Mouse (Mus musculus) stomach, postnatal 0 days (tissue): ENCODE measurements around the gene Ints7. TPM values are rescaled to one million over a fixed set of nuclear protein-coding genes. Genes with fewer than 3 reads are reported as not detected.
A peak's percentile ranks its signal among the peaks of the same experiment; 100 is the strongest.

Source experiments
- ATAC-seq: fragments of 200-750 bp; cut with Nextera tagmentation; 2 replicates; pipeline ENCODE4 v1.8.0; 2017; ENCODE audit not compliant: low FRiP score, low TSS enrichment
- DNase-seq: peaks from one replicate; pipeline ENCODE4 v3.0.0-alpha.2; 2016; ENCODE audit warnings: low spot score
- H3K27ac ChIP-seq: fragments of 300-500 bp; sonication (generic); replicated peaks from 2 replicates; pipeline ENCODE4 v1.5.1; 2014; ENCODE audit warnings: mild to moderate bottlenecking, control low read depth
- H3K27me3 ChIP-seq: fragments of 300-500 bp; sonication (generic); 2 replicates; pipeline ENCODE4 v1.6.1; 2014; ENCODE audit warnings: low read length; ENCODE audit not compliant: control insufficient read depth, insufficient read depth
- H3K36me3 ChIP-seq: fragments of 300-500 bp; sonication (generic); 2 replicates; pipeline ENCODE4 v1.6.1; 2014; ENCODE audit warnings: low read length, mixed read lengths; ENCODE audit not compliant: control insufficient read depth, insufficient read depth
- H3K4me1 ChIP-seq: fragments of 300-500 bp; sonication (generic); replicated peaks from 2 replicates; pipeline ENCODE4 v1.6.1; 2014; ENCODE audit warnings: antibody characterized with exemption; ENCODE audit not compliant: control insufficient read depth, insufficient read depth
- H3K4me2 ChIP-seq: fragments of 300-500 bp; sonication (generic); replicated peaks from 2 replicates; pipeline ENCODE4 v1.6.1; 2014; ENCODE audit warnings: low read depth, mild to moderate bottlenecking, control low read depth, moderate library complexity
- H3K4me3 ChIP-seq: fragments of 300-500 bp; sonication (generic); 2 replicates; pipeline ENCODE4 v1.5.1; 2014; ENCODE audit warnings: low read depth, low read length, control low read depth
- H3K9ac ChIP-seq: fragments of 300-500 bp; sonication (generic); 2 replicates; pipeline ENCODE4 v1.6.1; 2014; ENCODE audit warnings: mild to moderate bottlenecking, low read length, control low read depth, mixed read lengths
- H3K9me3 ChIP-seq: fragments of 300-500 bp; sonication (generic); 2 replicates; pipeline ENCODE4 v1.6.1; 2016; ENCODE audit warnings: low read length; ENCODE audit not compliant: control insufficient read depth
- CTCF ChIP-seq: IDR thresholded peaks from 2 replicates; pipeline ENCODE4 v1.5.1; 2016; ENCODE audit warnings: antibody characterized with exemption, low read depth, mild to moderate bottlenecking, moderate library complexity
- EP300 ChIP-seq: optimal IDR thresholded peaks from 2 replicates; pipeline ENCODE3; 2016; ENCODE audit warnings: antibody characterized with exemption
- WGBS: fragments of 180-500 bp; shearing (Covaris S2); extraction: QIAGEN DNeasy Blood & Tissue Kit; methylation state at CpG from one replicate; pipeline ENCODE4 v1.1.7; 2014; 5-methylcytosine and 5-hydroxymethylcytosine counted together
- polyA plus RNA-seq: library from polyadenylated mRNA; unstranded; fragments of >200 nt; fragmentation: Nextera tagmentation; extraction: Ambion mirVana; gene quantifications from 2 replicates; pipeline ENCODE4 v1.2.1, GENCODE M21; 2015

The Ints7 gene
- polyA plus RNA-seq, 1 experiment from 2014 or later, result 15.1 TPM

DNA sequence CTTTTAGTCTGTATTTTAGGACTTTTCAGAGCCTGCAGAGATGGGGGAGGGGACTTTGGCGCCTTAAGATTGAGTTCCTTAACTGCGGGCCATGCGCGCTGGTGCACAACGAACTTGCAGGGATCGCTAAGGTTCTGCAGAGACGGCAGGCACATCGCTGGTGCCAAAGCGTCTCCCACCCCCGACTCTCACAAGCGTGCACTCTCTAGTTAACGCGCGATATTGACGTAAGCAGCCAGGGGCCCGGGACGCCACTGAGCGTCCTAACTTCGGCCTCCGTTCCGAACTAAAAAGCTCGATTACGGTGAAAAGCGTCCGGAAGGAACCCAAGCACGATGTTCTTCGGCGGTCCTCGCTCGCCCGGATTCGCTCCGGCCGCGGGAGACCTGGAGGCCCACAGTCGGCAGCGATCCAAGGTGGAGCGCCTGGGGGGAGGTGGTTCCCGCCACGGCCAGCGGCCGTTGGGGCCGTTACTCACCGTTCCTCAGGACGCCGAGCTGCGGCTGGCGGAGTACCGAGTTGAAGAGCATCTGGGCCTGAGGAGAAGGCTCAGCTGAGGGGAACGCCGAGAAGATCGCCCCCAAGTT, 472 bp upstream of the Ints7 start:
- Histone ChIP-seq H3K9ac (peak overlapping the region; percentile 77), H3K4me1 (peaks cover 4% of the 10 kb centered on the region; the same call in 1 of the 2 replicates), H3K27me3 (no peaks in the 10 kb centered on the region), H3K4me2 (peak overlapping the region; percentile 78), H3K27ac (peak overlapping the region; percentile 91), H3K36me3 (no peaks in the 10 kb centered on the region), H3K9me3 (no peaks in the 10 kb centered on the region), H3K4me3 (peak overlapping the region; percentile 85)
- under 1% methylated on average over 52 of the region's 52 CpGs for WGBS
- peak; percentile 27 for ATAC-seq
- DNase-seq, result no peak
- no peak for TF ChIP-seq CTCF
- TF ChIP-seq EP300, result no peak

DNA sequence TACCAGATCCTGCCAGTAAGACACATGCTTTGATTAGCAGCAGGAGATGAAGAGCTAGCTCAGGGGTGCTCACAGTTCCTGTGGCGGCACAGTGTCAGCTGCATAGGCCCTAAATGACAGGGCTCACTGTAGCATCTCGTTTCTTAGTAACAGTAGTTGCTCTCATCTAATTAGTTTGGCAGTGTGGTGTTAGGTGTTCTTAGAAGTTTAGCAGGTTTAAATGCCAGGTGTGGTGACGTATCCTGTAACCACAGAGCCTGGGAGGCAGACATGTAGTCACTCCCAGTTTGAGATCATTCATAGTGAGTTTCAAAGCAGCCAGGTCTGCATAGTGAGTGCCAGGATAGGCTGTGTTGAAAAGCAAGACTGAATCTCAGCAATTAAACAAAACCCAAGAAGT, 4.1 kb downstream of the Ints7 start:
- 84% methylated on average over 3 of the region's 3 CpGs for WGBS
- TF ChIP-seq EP300 (no peak), CTCF (no peak)
- ATAC-seq, result no peak

DNA sequence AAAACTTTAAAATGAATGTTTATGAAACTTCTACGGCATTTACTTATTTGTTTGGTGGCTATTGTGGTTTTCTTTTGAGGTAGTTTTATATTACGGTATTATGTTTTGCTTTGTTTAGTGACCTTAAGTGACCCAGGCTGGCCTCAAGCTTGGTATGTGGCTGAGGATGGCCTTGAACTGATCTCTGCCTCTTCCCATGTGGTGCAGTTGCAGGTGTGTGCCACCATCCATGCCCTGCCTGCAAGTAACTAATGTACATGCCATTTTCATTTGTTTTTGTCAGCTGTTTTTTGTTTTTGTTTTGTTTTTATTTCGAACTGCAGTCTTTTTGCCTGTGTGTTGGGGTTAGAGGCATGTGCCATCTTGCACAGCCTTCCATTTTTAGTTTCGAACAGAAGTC, 6.2 kb downstream of the Ints7 start:
- Histone ChIP-seq H3K27me3 (no peaks in the 10 kb centered on the region), H3K9me3 (no peaks in the 10 kb centered on the region), H3K4me1 (peaks cover 2% of the 10 kb centered on the region; the same call in 1 of the 2 replicates), H3K4me2 (no peak overlapping the region), H3K4me3 (no peak overlapping the region), H3K36me3 (peaks cover 16% of the 10 kb centered on the region), H3K9ac (no peak overlapping the region), H3K27ac (no peak overlapping the region)
- no peak for DNase-seq
- 85% methylated on average over 4 of the region's 4 CpGs for WGBS
- no peak for ATAC-seq
- TF ChIP-seq CTCF (no peak), EP300 (no peak)

More for the DNA sequence above, 4.1 kb downstream of the Ints7 start:
- Histone ChIP-seq H3K9ac (no peak overlapping the region), H3K9me3 (no peaks in the 10 kb centered on the region), H3K4me2 (no peak overlapping the region), H3K27me3 (no peaks in the 10 kb centered on the region), H3K36me3 (peaks cover 12% of the 10 kb centered on the region), H3K27ac (no peak overlapping the region), H3K4me3 (no peak overlapping the region), H3K4me1 (peaks cover 4% of the 10 kb centered on the region; the same call in 1 of the 2 replicates)
- DNase-seq, result no peak

DNA sequence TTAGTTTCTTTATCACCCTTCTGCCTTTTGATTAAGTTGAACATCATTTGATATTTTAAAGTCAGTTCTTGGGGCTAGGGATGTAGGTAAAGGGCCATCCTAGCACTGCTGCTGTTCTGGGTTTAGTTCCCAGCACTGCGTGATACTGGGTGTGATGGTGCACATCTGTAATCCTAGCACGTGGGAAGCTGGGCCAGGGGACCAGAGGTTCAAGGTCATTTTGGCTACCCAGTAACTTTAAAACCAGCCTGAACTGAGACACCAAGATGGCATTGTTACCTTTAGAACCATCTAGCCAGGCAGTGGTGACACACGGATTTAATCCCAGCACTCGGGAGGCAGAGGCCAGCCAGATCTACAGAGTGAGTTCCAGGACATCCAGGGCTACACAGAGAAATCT, 8.4 kb downstream of the Ints7 start:
- no peak for TF ChIP-seq CTCF
- no peak for TF ChIP-seq EP300
- H3K9ac ChIP-seq, result no peak overlapping the region
- no peak overlapping the region for H3K4me3 ChIP-seq

DNA sequence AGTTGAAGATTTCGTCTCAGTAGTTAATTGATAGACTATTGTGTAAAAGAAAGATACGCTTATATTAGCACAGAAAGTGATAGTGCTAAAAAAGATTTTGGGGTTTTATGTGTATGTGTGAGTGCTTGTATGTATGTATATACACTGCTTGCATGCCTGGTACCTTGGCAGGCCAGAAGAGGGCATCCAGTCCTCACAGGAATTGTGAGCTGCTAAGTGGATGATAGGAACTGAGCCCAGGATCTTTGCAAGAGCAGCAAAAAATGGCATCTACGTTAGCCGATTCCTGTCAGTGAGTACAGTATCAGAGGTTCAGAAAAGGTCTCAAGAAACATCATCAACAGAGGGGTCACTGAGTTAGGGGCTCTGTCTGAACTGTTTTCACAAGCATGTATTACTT, 9.0 kb downstream of the Ints7 start:
- no peaks in the 10 kb centered on the region for H3K4me1 ChIP-seq
- no peak for DNase-seq
- TF ChIP-seq CTCF (peak; percentile 59), EP300 (no peak)
- H3K9me3 ChIP-seq, result no peaks in the 10 kb centered on the region
- no peak overlapping the region for H3K9ac ChIP-seq
- peaks cover 26% of the 10 kb centered on the region for H3K36me3 ChIP-seq
- H3K4me2 ChIP-seq, result no peak overlapping the region
- ATAC-seq, result no peak
- no peaks in the 10 kb centered on the region for H3K27me3 ChIP-seq
- WGBS, result 91% methylated on average over 4 of the region's 4 CpGs
- no peak overlapping the region for H3K27ac ChIP-seq
- no peak overlapping the region for H3K4me3 ChIP-seq

More for the DNA sequence above, 8.4 kb downstream of the Ints7 start:
- Histone ChIP-seq H3K36me3 (peaks cover 26% of the 10 kb centered on the region), H3K27ac (no peak overlapping the region), H3K9me3 (no peaks in the 10 kb centered on the region), H3K27me3 (no peaks in the 10 kb centered on the region), H3K4me1 (no peaks in the 10 kb centered on the region), H3K4me2 (no peak overlapping the region)
- ATAC-seq (no peak), DNase-seq (no peak)
- WGBS, result 94% methylated on average over 4 of the region's 4 CpGs

DNA sequence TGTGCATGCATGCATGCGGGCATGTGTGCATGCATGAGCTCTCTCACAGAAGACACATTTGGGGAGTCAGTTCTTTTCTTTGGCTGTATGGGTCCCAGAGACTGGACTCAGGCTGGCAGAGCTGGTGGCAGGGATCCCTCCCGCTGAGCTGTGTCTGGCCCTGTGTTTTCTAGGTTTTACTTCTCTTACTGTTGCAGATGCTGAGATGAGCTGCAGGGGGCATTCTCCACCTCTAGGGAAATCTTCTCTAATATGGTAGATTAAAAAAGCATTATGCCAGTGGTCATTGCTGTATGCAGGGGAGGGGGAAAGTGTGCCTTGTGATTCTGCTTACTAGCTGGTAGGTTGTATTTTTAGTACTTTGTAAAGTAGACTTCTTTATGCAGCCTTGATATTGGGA, 10.3 kb downstream of the Ints7 start:
- no peaks in the 10 kb centered on the region for H3K27me3 ChIP-seq
- no peaks in the 10 kb centered on the region for H3K9me3 ChIP-seq
- ATAC-seq, result no peak
- DNase-seq, result no peak
- H3K9ac ChIP-seq, result no peak overlapping the region
- H3K4me2 ChIP-seq, result no peak overlapping the region
- H3K36me3 ChIP-seq, result peaks cover 26% of the 10 kb centered on the region
- H3K27ac ChIP-seq, result no peak overlapping the region
- H3K4me3 ChIP-seq, result no peak overlapping the region
- H3K4me1 ChIP-seq, result no peaks in the 10 kb centered on the region
- WGBS, result 89% methylated on average over 2 of the region's 2 CpGs
- TF ChIP-seq CTCF (peak; percentile 54), EP300 (no peak)
